Mouse (Mus musculus) ES-E14 (cell line): Measurements from ENCODE around the gene 9130409I23Rik.

Experiments
- CHD2 ChIP-seq: IDR thresholded peaks from 2 replicates; pipeline ENCODE4 v1.6.1; 2014; ENCODE audit warnings: mild to moderate bottlenecking, low read depth, low read length, inconsistent platforms
- HCFC1 ChIP-seq: IDR thresholded peaks from 2 replicates; pipeline ENCODE4 v1.6.1; 2012; ENCODE audit warnings: low read length, inconsistent platforms, borderline replicate concordance; ENCODE audit not compliant: insufficient read depth
- MAFK ChIP-seq: IDR thresholded peaks from 2 replicates; pipeline ENCODE4 v1.6.1; 2014; ENCODE audit warnings: mild to moderate bottlenecking, low read depth, low read length, inconsistent platforms; ENCODE audit not compliant: insufficient read depth
- ZC3H11A ChIP-seq: IDR thresholded peaks from 2 replicates; pipeline ENCODE4 v1.6.1; 2012; ENCODE audit warnings: low read depth, mild to moderate bottlenecking, inconsistent platforms, low read length, borderline replicate concordance

- TF ChIP-seq MAFK (no peak), ZC3H11A (no peak), HCFC1 (no peak), CHD2 (no peak)
Observed at GRCm38 (mm10) chr1:181012416-181012815, 38.6 kb upstream of the 9130409I23Rik start.
